Mouse (Mus musculus): Measurements from ENCODE around the gene Cyth4. TPM values are rescaled to one million over a fixed set of nuclear protein-coding genes. Genes with fewer than 3 reads are reported as not detected.

Gene Cyth4
- 5.4 and 6.2 TPM in 2 replicates for polyA plus RNA-seq (2015; fragmentation: Nextera tagmentation; extraction: Ambion mirVana)

GRCm38 (mm10) chr15:78596914-78597313, at the start of gene Cyth4:
TSS of gene Cyth4 (plus strand) at chr15:78597047.
- Histone ChIP-seq H3K4me3 (replicated peaks; ENCODE audit: low read depth, low read length) (no peak within 1 kb of the TSS), H3K27me3 (ENCODE audit: insufficient read depth, low read length) (no peaks in the 10 kb centered on the region), H3K9me3 (replicated peaks; ENCODE audit: low read length) (no peaks in the 10 kb centered on the region), H3K9ac (ENCODE audit: low read depth, low read length) (no peak within 1 kb of the TSS), H3K4me1 (replicated peaks; ENCODE audit: insufficient read depth, low read length) (no peaks in the 10 kb centered on the region), H3K36me3 (ENCODE audit: insufficient read depth, low read length) (no peaks in the 10 kb centered on the region), H3K27ac (peak within 1 kb of the TSS; percentile 36; the same call in 1 of the 2 replicates), H3K4me2 (ENCODE audit: low read length) (peak within 1 kb of the TSS; percentile 11; the same call in 1 of the 2 replicates)
- 80% methylated on average over 7 of the region's 7 CpGs for WGBS
- DNase-seq (ENCODE audit: low spot score) (no peak), ATAC-seq (replicated peaks; ENCODE audit: low FRiP score, low read depth) (no peak)
- TF ChIP-seq CTCF (IDR thresholded peaks at IDR 0.05; ENCODE audit: low read depth) = no peak

GRCm38 (mm10) chr15:78547415-78548335, 49.2 kb upstream of the Cyth4 start:
- 40% methylated on average over 5 of the region's 5 CpGs for WGBS
- H3K4me3 ChIP-seq (replicated peaks; ENCODE audit: low read depth, low read length) = no peak overlapping the region
- ATAC-seq (replicated peaks; ENCODE audit: low FRiP score, low read depth) (no peak), DNase-seq (ENCODE audit: low spot score) (peak; percentile 51)
- no peaks in the 10 kb centered on the region for H3K4me1 ChIP-seq (replicated peaks; ENCODE audit: insufficient read depth, low read length)
- H3K27ac ChIP-seq = no peak overlapping the region
- H3K9ac ChIP-seq (ENCODE audit: low read depth, low read length) = no peak overlapping the region
- H3K27me3 ChIP-seq (ENCODE audit: insufficient read depth, low read length) = no peaks in the 10 kb centered on the region
- peak; percentile 62 for TF ChIP-seq CTCF (IDR thresholded peaks at IDR 0.05; ENCODE audit: low read depth)
- H3K4me2 ChIP-seq (ENCODE audit: low read length) = no peak overlapping the region
- H3K9me3 ChIP-seq (replicated peaks; ENCODE audit: low read length) = no peaks in the 10 kb centered on the region
- no peaks in the 10 kb centered on the region for H3K36me3 ChIP-seq (ENCODE audit: insufficient read depth, low read length)

GRCm38 (mm10) chr15:78548336-78548665, 48.5 kb upstream of the Cyth4 start:
- 41% methylated on average over 3 of the region's 3 CpGs for WGBS
- TF ChIP-seq CTCF (IDR thresholded peaks at IDR 0.05; ENCODE audit: low read depth) = no peak
- H3K36me3 ChIP-seq (ENCODE audit: insufficient read depth, low read length) = no peaks in the 10 kb centered on the region
- no peak overlapping the region for H3K9ac ChIP-seq (ENCODE audit: low read depth, low read length)
- no peaks in the 10 kb centered on the region for H3K4me1 ChIP-seq (replicated peaks; ENCODE audit: insufficient read depth, low read length)
- no peaks in the 10 kb centered on the region for H3K27me3 ChIP-seq (ENCODE audit: insufficient read depth, low read length)
- H3K27ac ChIP-seq = no peak overlapping the region
- DNase-seq (ENCODE audit: low spot score) (no peak), ATAC-seq (replicated peaks; ENCODE audit: low FRiP score, low read depth) (peak; percentile 26)
- no peak overlapping the region for H3K4me2 ChIP-seq (ENCODE audit: low read length)
- no peak overlapping the region for H3K4me3 ChIP-seq (replicated peaks; ENCODE audit: low read depth, low read length)
- H3K9me3 ChIP-seq (replicated peaks; ENCODE audit: low read length) = no peaks in the 10 kb centered on the region; the same call in 1 of the 2 replicates

GRCm38 (mm10) chr15:78548711-78549110, 48.1 kb upstream of the Cyth4 start:
- H3K27me3 ChIP-seq (ENCODE audit: insufficient read depth, low read length) = no peaks in the 10 kb centered on the region
- no peaks in the 10 kb centered on the region; the same call in 1 of the 2 replicates for H3K9me3 ChIP-seq (replicated peaks; ENCODE audit: low read length)
- H3K4me2 ChIP-seq (ENCODE audit: low read length) = no peak overlapping the region
- H3K9ac ChIP-seq (ENCODE audit: low read depth, low read length) = no peak overlapping the region
- TF ChIP-seq CTCF (IDR thresholded peaks at IDR 0.05; ENCODE audit: low read depth) = no peak
- 52% methylated on average over 8 of the region's 8 CpGs for WGBS
- ATAC-seq (replicated peaks; ENCODE audit: low FRiP score, low read depth) (no peak), DNase-seq (ENCODE audit: low spot score) (no peak)
- no peak overlapping the region for H3K27ac ChIP-seq
- H3K4me3 ChIP-seq (replicated peaks; ENCODE audit: low read depth, low read length) = no peak overlapping the region
- H3K36me3 ChIP-seq (ENCODE audit: insufficient read depth, low read length) = no peaks in the 10 kb centered on the region
- no peaks in the 10 kb centered on the region for H3K4me1 ChIP-seq (replicated peaks; ENCODE audit: insufficient read depth, low read length)

- DNase-seq (ENCODE audit: low spot score) (no peak), ATAC-seq (replicated peaks; ENCODE audit: low FRiP score, low read depth) (0 out of 2 replicates have a peak, but pooled peaks have one; percentile 21)
- Histone ChIP-seq H3K27me3 (ENCODE audit: insufficient read depth, low read length) (no peaks in the 10 kb centered on the region), H3K27ac (no peak overlapping the region), H3K4me2 (ENCODE audit: low read length) (no peak overlapping the region), H3K9me3 (replicated peaks; ENCODE audit: low read length) (no peaks in the 10 kb centered on the region; the same call in 1 of the 2 replicates), H3K4me3 (replicated peaks; ENCODE audit: low read depth, low read length) (no peak overlapping the region), H3K9ac (ENCODE audit: low read depth, low read length) (no peak overlapping the region), H3K36me3 (ENCODE audit: insufficient read depth, low read length) (no peaks in the 10 kb centered on the region), H3K4me1 (replicated peaks; ENCODE audit: insufficient read depth, low read length) (no peaks in the 10 kb centered on the region)
- WGBS = 65% methylated on average over 4 of the region's 4 CpGs
- TF ChIP-seq CTCF (IDR thresholded peaks at IDR 0.05; ENCODE audit: low read depth) = 0 out of 2 replicates have a peak, but pooled peaks have one; percentile 4
Observed at GRCm38 (mm10) chr15:78549189-78549734, 47.6 kb upstream of the Cyth4 start.

GRCm38 (mm10) chr15:78554545-78555313, 42.1 kb upstream of the Cyth4 start:
- Histone ChIP-seq H3K9ac (ENCODE audit: low read depth, low read length) (no peak overlapping the region), H3K27me3 (ENCODE audit: insufficient read depth, low read length) (no peaks in the 10 kb centered on the region), H3K27ac (no peak overlapping the region), H3K4me1 (replicated peaks; ENCODE audit: insufficient read depth, low read length) (no peaks in the 10 kb centered on the region), H3K36me3 (ENCODE audit: insufficient read depth, low read length) (no peaks in the 10 kb centered on the region), H3K4me3 (replicated peaks; ENCODE audit: low read depth, low read length) (no peak overlapping the region), H3K4me2 (ENCODE audit: low read length) (peak overlapping the region; percentile 23; the same call in 1 of the 2 replicates), H3K9me3 (replicated peaks; ENCODE audit: low read length) (no peaks in the 10 kb centered on the region; the same call in 1 of the 2 replicates)
- WGBS = 60% methylated on average over 25 of the region's 25 CpGs
- ATAC-seq (replicated peaks; ENCODE audit: low FRiP score, low read depth) (no peak), DNase-seq (ENCODE audit: low spot score) (peak; percentile 69)
- peak; percentile 8; the same call in 1 of the 2 replicates for TF ChIP-seq CTCF (IDR thresholded peaks at IDR 0.05; ENCODE audit: low read depth)
